Mouse (Mus musculus): ENCODE results near the gene Gm49394.

- TF ChIP-seq POLR2A (IDR thresholded peaks at IDR 0.05; ENCODE audit: borderline replicate concordance, extremely low read depth, low read depth, low read length): no peak
- TF ChIP-seq CTCF (IDR thresholded peaks at IDR 0.05; ENCODE audit: insufficient read depth, low read length): no peak
Measured at GRCm38 (mm10) chr7:142659181-142659681, 10.5 kb downstream of the Gm49394 start.

All from lung, adult 2 months (tissue).